Mouse (Mus musculus) cerebellum, postnatal 10 days (tissue): ENCODE results near the gene 1600015I10Rik.
A peak's percentile ranks its signal among the peaks of the same experiment; 100 is the strongest.
"Not testable (repeated sequence)": the region's sequence is repeated elsewhere in the genome, so short reads cannot be mapped to it uniquely, and the experiment has no call there.

Source experiments
- DNase-seq, 2 experiments: peaks; one replicate each; pipeline ENCODE4 v3.0.0; 2021; ENCODE audit warnings: mixed read lengths in 2 of 2

The 1600015I10Rik gene

GRCm38 (mm10) chr6:48929595-48929994 lies at the start of gene 1600015I10Rik:
Gene 1600015I10Rik, plus strand, starts transcription at chr6:48929895.
- DNase-seq: no peak

- DNase-seq: no peak
Observed at GRCm38 (mm10) chr6:48894203-48894602, 35.5 kb upstream of the 1600015I10Rik start.

GRCm38 (mm10) chr6:48894938-48895818 lies 34.5 kb upstream of the 1600015I10Rik start:
- DNase-seq: no peak

- DNase-seq: no peak
Observed at GRCm38 (mm10) chr6:48895941-48896340, 33.8 kb upstream of the 1600015I10Rik start.

GRCm38 (mm10) chr6:48896956-48897355 lies 32.7 kb upstream of the 1600015I10Rik start:
- DNase-seq: no peak

GRCm38 (mm10) chr6:48901316-48901715 lies 28.4 kb upstream of the 1600015I10Rik start:
- DNase-seq: not testable (repeated sequence)

GRCm38 (mm10) chr6:48902511-48903406 lies 26.9 kb upstream of the 1600015I10Rik start:
- no peak for DNase-seq

- no peak for DNase-seq
Observed at GRCm38 (mm10) chr6:48903437-48903836, 26.3 kb upstream of the 1600015I10Rik start.

- DNase-seq: no peak
Observed at GRCm38 (mm10) chr6:48905606-48906005, 24.1 kb upstream of the 1600015I10Rik start.

GRCm38 (mm10) chr6:48906371-48906770 lies 23.3 kb upstream of the 1600015I10Rik start:
- no peak for DNase-seq

GRCm38 (mm10) chr6:48909229-48909628 lies 20.5 kb upstream of the 1600015I10Rik start:
- DNase-seq: no peak

GRCm38 (mm10) chr6:48912033-48912432 lies 17.7 kb upstream of the 1600015I10Rik start:
- peak; percentile 12 to 27 for DNase-seq

GRCm38 (mm10) chr6:48913587-48913986 lies 16.1 kb upstream of the 1600015I10Rik start:
- no peak for DNase-seq

- DNase-seq: no peak
Observed at GRCm38 (mm10) chr6:48949596-48949995, 19.9 kb downstream of the 1600015I10Rik start.

- DNase-seq: no peak
Observed at GRCm38 (mm10) chr6:48950676-48951075, 21.0 kb downstream of the 1600015I10Rik start.

GRCm38 (mm10) chr6:48951630-48952029 lies 21.9 kb downstream of the 1600015I10Rik start:
- no peak for DNase-seq

- DNase-seq: no peak
Observed at GRCm38 (mm10) chr6:48953220-48953619, 23.5 kb downstream of the 1600015I10Rik start.

GRCm38 (mm10) chr6:48954211-48954610 lies 24.5 kb downstream of the 1600015I10Rik start:
- no peak for DNase-seq

- peak; percentile 57 to 62 for DNase-seq
Observed at GRCm38 (mm10) chr6:48954946-48955345, 25.3 kb downstream of the 1600015I10Rik start.

- no peak for DNase-seq
Observed at GRCm38 (mm10) chr6:48956785-48957184, 27.1 kb downstream of the 1600015I10Rik start.

GRCm38 (mm10) chr6:48958053-48958452 lies 28.4 kb downstream of the 1600015I10Rik start:
- peak; percentile 75 to 77 for DNase-seq

- peak; percentile 36 to 41 for DNase-seq
Observed at GRCm38 (mm10) chr6:48959151-48959550, 29.5 kb downstream of the 1600015I10Rik start.

- not testable (repeated sequence) for DNase-seq
Observed at GRCm38 (mm10) chr6:48966696-48967095, 37.0 kb downstream of the 1600015I10Rik start.
